17 mouse cellular contexts compared by ENCODE assay signal in the genomic region with DNA sequence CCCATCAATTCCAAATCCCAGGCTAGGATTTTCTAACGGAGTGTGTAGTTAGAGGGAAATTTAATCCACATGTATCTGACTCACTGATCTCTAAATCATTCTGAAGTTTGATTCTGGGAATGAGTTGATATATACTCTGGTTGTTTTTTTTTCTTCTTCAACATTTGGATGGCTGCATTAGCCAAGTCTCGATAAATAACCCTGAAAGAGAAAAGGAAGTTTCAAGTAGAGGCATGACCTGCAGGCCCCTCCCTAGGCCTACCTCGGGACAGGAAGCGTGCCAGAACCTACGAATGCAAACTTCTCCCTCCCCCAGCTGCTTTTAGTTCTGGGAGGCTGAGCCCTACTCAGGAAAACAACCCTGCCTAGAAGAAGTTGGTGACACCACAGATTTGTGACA.
"Had no signal": no experiment of that assay in that cellular context is flagged by ENCODE, and none has a peak within 500 bp of the region (broad histone marks: within the 10 kb centered on the region; RNA-seq: fewer than 3 reads in every experiment).

No protein-coding gene starts in this region.

- H3K27me3 ChIP-seq: kidney, embryonic 15.5 days; limb, embryonic 13.5 days; liver, embryonic 12.5 days; liver, embryonic 15.5 days had no signal

- DNase-seq: kidney, adult 8-10 months; kidney, postnatal 14 days; kidney, postnatal 4 days; left cerebral cortex, postnatal 4 days; lung, adult 18-20 months; lung, postnatal 10 days; lung, postnatal 4 days; midbrain, embryonic 14.5 days; thymus, adult 18-20 months; thymus, postnatal 14 days; thymus, postnatal 4 days had no signal

- H3K4me3 ChIP-seq: kidney, embryonic 15.5 days; limb, embryonic 13.5 days; liver, embryonic 12.5 days; liver, embryonic 15.5 days; lung, embryonic 15.5 days had no signal

- H3K4me1 ChIP-seq: liver, embryonic 12.5 days; liver, embryonic 15.5 days had no signal

- ATAC-seq: liver, embryonic 12.5 days had no signal

- H3K9ac ChIP-seq: kidney, embryonic 15.5 days; limb, embryonic 13.5 days; liver, embryonic 12.5 days; liver, embryonic 15.5 days; lung, embryonic 15.5 days had no signal

- H3K36me3 ChIP-seq: kidney, embryonic 15.5 days; limb, embryonic 13.5 days; liver, embryonic 12.5 days; liver, embryonic 15.5 days; lung, embryonic 15.5 days had no signal

- H3K4me2 ChIP-seq: kidney, embryonic 15.5 days; limb, embryonic 13.5 days; liver, embryonic 12.5 days; liver, embryonic 15.5 days; lung, embryonic 15.5 days; midbrain, embryonic 11.5 days had no signal

- H3K27ac ChIP-seq: kidney, embryonic 15.5 days; limb, embryonic 13.5 days; liver, embryonic 12.5 days; liver, embryonic 15.5 days; lung, embryonic 15.5 days had no signal

- H3K9me3 ChIP-seq: kidney, embryonic 15.5 days; limb, embryonic 13.5 days; liver, embryonic 12.5 days; liver, embryonic 15.5 days; lung, embryonic 15.5 days had no signal
